Mouse (Mus musculus) stomach, adult 2 months (tissue): ENCODE data around the gene Atp4a. TPM values are rescaled to one million over a fixed set of nuclear protein-coding genes. Genes with fewer than 3 reads are reported as not detected.

Experiments used
- polyA plus RNA-seq: library from polyadenylated mRNA; depleted of rRNA; stranded (reverse); fragments of >200 nt; gene quantifications from 2 replicates; pipeline ENCODE4 v1.2.3, GENCODE M21; 2012; rRNA removed

Atp4a gene
- 1,538 and 2,919 TPM in 2 replicates for polyA plus RNA-seq

GRCm38 (mm10) chr7:30711942-30712341 is at the start of gene Atp4a:
Gene Atp4a, plus strand, starts transcription at chr7:30712209.

GRCm38 (mm10) chr7:30664529-30665200 is 47.3 kb upstream of the Atp4a start, which contains the start of gene Haus5:
Gene Haus5, minus strand, starts transcription at chr7:30664994.

GRCm38 (mm10) chr7:30671480-30671879 is 40.5 kb upstream of the Atp4a start, which contains the start of gene Pmis2:
Gene Pmis2, minus strand, starts transcription at chr7:30671605.

GRCm38 (mm10) chr7:30698589-30698988 is 13.4 kb upstream of the Atp4a start, which contains the start of gene 2200002J24Rik:
Gene 2200002J24Rik, plus strand, starts transcription at chr7:30698926.

GRCm38 (mm10) chr7:30729396-30730063 is 17.5 kb downstream of the Atp4a start, which contains the start of gene Tmem147:
Gene Tmem147, minus strand, starts transcription at chr7:30729540.

GRCm38 (mm10) chr7:30743617-30744016 is 31.6 kb downstream of the Atp4a start, which contains the start of gene Gapdhs:
Gene Gapdhs, minus strand, starts transcription at chr7:30743681.

GRCm38 (mm10) chr7:30751086-30751669 is 39.2 kb downstream of the Atp4a start, which contains the start of gene Sbsn:
Gene Sbsn, plus strand, starts transcription at chr7:30751471.

GRCm38 (mm10) chr7:30763456-30763855 is 51.4 kb downstream of the Atp4a start, which contains the start of gene Dmkn:
Gene Dmkn, plus strand, starts transcription at chr7:30763756.

Other genes with a start within 250 kb of the Atp4a start
- 0.15 TPM in 1 of 2 replicates, not detected in the other for gene Prodh2, start 218.6 kb upstream of the Atp4a start, polyA plus RNA-seq
- gene Arhgap33, start 177.1 kb upstream of the Atp4a start, polyA plus RNA-seq: 4.7 and 6.1 TPM in 2 replicates
- gene Hspb6, start 160.0 kb upstream of the Atp4a start, polyA plus RNA-seq: 129 and 132 TPM in 2 replicates
- gene Proser3, start 159.9 kb upstream of the Atp4a start, polyA plus RNA-seq: 3.4 and 3.9 TPM in 2 replicates
- 14.3 and 19.7 TPM in 2 replicates for gene Lin37, start 152.4 kb upstream of the Atp4a start, polyA plus RNA-seq
- gene U2af1l4, start 148.9 kb upstream of the Atp4a start, polyA plus RNA-seq: 32.7 and 35.6 TPM in 2 replicates
- gene Gm49396, start 148.9 kb upstream of the Atp4a start, polyA plus RNA-seq: 0.66 and 0.85 TPM in 2 replicates
- 70.1 and 76.5 TPM in 2 replicates for gene Psenen, start 148.6 kb upstream of the Atp4a start, polyA plus RNA-seq
- gene Igflr1, start 146.8 kb upstream of the Atp4a start, polyA plus RNA-seq: 4.5 and 5.3 TPM in 2 replicates
- gene Kmt2b, start 123.5 kb upstream of the Atp4a start, polyA plus RNA-seq: 17.8 and 24.6 TPM in 2 replicates
- gene Zbtb32, start 113.3 kb upstream of the Atp4a start, polyA plus RNA-seq: 3.6 and 4.9 TPM in 2 replicates
- gene Upk1a, start 99.4 kb upstream of the Atp4a start, polyA plus RNA-seq: 4.0 TPM in 2 replicates
- gene Cox6b1, start 86.1 kb upstream of the Atp4a start, polyA plus RNA-seq: 263 and 306 TPM in 2 replicates
- not detected in 2 replicates for gene Etv2, start 76.4 kb upstream of the Atp4a start, polyA plus RNA-seq
- gene Rbm42, start 61.9 kb upstream of the Atp4a start, polyA plus RNA-seq: 42.7 and 58.2 TPM in 2 replicates
- gene Haus5, start 47.2 kb upstream of the Atp4a start, polyA plus RNA-seq: 2.2 and 4.0 TPM in 2 replicates
- not detected in 2 replicates for gene Pmis2, start 40.6 kb upstream of the Atp4a start, polyA plus RNA-seq
- 18.8 and 40.8 TPM in 2 replicates for gene 2200002J24Rik, start 13.3 kb upstream of the Atp4a start, polyA plus RNA-seq
- gene Tmem147, start 17.3 kb downstream of the Atp4a start, polyA plus RNA-seq: 111 and 145 TPM in 2 replicates
- gene Gapdhs, start 31.5 kb downstream of the Atp4a start, polyA plus RNA-seq: not detected in 2 replicates
- 94.0 and 112 TPM in 2 replicates for gene Sbsn, start 39.3 kb downstream of the Atp4a start, polyA plus RNA-seq
- 1,147 and 1,166 TPM in 2 replicates for gene Dmkn, start 51.5 kb downstream of the Atp4a start, polyA plus RNA-seq
- gene Krtdap, start 75.7 kb downstream of the Atp4a start, polyA plus RNA-seq: 362 and 714 TPM in 2 replicates
- gene Ffar2, start 111.6 kb downstream of the Atp4a start, polyA plus RNA-seq: 4.2 and 4.8 TPM in 2 replicates
- 0.10 TPM in 1 of 2 replicates, not detected in the other for gene Ffar3, start 144.0 kb downstream of the Atp4a start, polyA plus RNA-seq
- gene Ffar1, start 149.4 kb downstream of the Atp4a start, polyA plus RNA-seq: 0.03 and 0.06 TPM in 2 replicates
- gene Cd22, start 168.1 kb downstream of the Atp4a start, polyA plus RNA-seq: 0.25 and 0.26 TPM in 2 replicates
- gene Mag, start 202.7 kb downstream of the Atp4a start, polyA plus RNA-seq: 0.23 and 0.74 TPM in 2 replicates
- gene Hamp2, start 212.5 kb downstream of the Atp4a start, polyA plus RNA-seq: 198 and 246 TPM in 2 replicates
- 3.0 and 4.3 TPM in 2 replicates for gene Hamp, start 231.8 kb downstream of the Atp4a start, polyA plus RNA-seq
- gene Usf2, start 244.6 kb downstream of the Atp4a start, polyA plus RNA-seq: 75.4 and 124 TPM in 2 replicates